Mouse (Mus musculus) macrophage (primary cell): ENCODE data around the gene Wnt4. TPM values are rescaled to one million over a fixed set of nuclear protein-coding genes. Genes with fewer than 3 reads are reported as not detected.

Experiments
- H3K27ac ChIP-seq: fragments of 350-480 bp; formaldehyde crosslinking; 2 replicates; pipeline ENCODE4 v1.9.0; 2021
- H3K36me3 ChIP-seq: fragments of 350-480 bp; formaldehyde crosslinking; 2 replicates; pipeline ENCODE4 v1.9.0; 2021; ENCODE audit errors: inconsistent target
- H3K4me3 ChIP-seq: fragments of 350-480 bp; formaldehyde crosslinking; 2 replicates; pipeline ENCODE4 v1.9.0; 2021; ENCODE audit errors: inconsistent target
- H3K79me2 ChIP-seq: fragments of 350-480 bp; formaldehyde crosslinking; 2 replicates; pipeline ENCODE4 v1.9.0; 2021; ENCODE audit errors: inconsistent target
- WGBS: methylation state at CpG from one replicate; pipeline ENCODE4 v1.1.7; 2026; ENCODE audit warnings: inconsistent platforms; ENCODE audit not compliant: missing documents; 5-methylcytosine and 5-hydroxymethylcytosine counted together
- polyA plus RNA-seq: library from polyadenylated mRNA; stranded (reverse); fragments of 250-400 nt; gene quantifications from 3 replicates; pipeline ENCODE4 v1.2.4, GENCODE M21; 2018; ENCODE audit warnings: inconsistent platforms

Gene Wnt4
- polyA plus RNA-seq, 1 experiment from 2014 or later: not detected

DNA sequence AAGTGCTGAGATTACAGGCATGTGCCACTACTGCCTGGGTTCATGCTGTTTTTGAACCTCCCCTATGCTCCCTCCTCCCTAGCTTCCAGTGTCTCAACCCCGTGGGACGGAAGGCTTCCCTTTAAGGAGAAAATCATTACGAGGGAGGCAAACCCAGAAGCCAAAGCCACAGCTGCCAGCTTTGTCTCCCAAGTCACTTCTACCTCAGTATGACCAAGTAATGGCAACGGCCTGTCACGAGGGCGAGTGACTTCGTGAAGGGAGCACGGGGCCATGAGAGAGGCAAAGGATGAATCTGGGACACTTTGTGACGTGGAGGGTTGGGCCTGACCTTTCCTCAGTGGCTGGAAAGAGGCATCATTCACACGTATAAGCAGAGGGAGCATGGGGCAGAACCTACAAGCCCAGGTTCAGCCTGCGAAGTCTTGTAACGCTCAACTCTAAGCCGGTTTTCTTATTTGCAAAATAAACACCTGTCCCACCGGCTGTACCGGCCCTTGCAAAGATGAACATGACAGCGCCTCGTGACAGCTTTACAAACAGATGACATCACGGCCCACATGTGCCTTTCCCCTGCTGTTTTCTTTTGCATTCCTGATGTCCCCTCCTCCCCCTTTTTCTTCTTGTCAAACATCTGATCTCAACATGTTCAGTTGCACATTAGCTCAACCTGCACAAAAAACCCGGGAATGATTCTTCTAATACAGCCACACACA lies 29.9 kb downstream of the Wnt4 start:
- Histone ChIP-seq H3K36me3 (peaks cover 38% of the 10 kb centered on the region), H3K27ac (no peak overlapping the region), H3K79me2 (peaks cover 44% of the 10 kb centered on the region; the same call in 1 of the 2 replicates), H3K4me3 (no peak overlapping the region)
- 92% methylated on average over 19 of the region's 19 CpGs for WGBS

DNA sequence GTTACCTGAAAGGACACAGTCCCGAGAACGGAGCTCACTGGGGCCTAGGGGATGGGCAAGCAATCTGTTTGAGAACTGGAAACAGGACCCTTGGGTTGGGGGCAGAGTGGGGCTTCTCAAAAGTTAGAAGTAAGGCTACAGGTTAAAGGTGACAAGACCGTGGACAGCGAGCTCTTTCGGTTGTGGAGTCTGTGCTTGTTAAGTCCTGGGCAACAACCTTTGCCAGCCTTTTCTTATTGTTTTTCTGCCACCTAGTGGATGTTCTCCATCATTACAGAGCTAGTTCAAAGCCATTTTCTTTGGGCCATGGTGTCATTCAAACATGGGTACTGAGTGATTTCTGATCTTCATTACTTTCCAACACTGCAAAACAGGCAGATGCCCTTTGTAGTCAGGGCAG lies 31.1 kb downstream of the Wnt4 start:
- Histone ChIP-seq H3K4me3 (no peak overlapping the region), H3K36me3 (peaks cover 51% of the 10 kb centered on the region), H3K79me2 (peaks cover 57% of the 10 kb centered on the region), H3K27ac (no peak overlapping the region)
- 55% methylated on average over 5 of the region's 5 CpGs for WGBS

DNA sequence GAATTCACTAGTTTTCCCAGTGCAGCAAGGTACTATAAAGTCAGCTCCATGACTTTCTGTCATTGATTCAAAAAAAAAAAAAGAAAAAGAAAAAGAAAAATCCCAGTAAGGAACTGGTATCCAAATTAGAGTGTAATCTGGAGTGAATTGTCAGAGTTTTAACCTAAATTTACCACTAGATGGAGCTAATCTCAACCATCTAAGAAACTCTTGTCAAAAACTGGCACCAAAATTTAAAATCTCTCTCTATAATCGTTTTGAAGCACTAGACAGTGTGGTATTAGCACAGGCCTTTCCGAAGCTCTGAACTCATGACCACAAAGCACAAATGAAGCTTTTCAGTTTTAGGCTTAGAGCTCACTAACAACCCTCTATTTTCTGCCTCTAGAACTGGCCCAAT lies 36.2 kb downstream of the Wnt4 start:
- Histone ChIP-seq H3K79me2 (peaks cover 95% of the 10 kb centered on the region), H3K36me3 (peaks cover 52% of the 10 kb centered on the region), H3K27ac (no peak overlapping the region), H3K4me3 (no peak overlapping the region)
- 21% methylated on average over 2 of the region's 2 CpGs for WGBS

DNA sequence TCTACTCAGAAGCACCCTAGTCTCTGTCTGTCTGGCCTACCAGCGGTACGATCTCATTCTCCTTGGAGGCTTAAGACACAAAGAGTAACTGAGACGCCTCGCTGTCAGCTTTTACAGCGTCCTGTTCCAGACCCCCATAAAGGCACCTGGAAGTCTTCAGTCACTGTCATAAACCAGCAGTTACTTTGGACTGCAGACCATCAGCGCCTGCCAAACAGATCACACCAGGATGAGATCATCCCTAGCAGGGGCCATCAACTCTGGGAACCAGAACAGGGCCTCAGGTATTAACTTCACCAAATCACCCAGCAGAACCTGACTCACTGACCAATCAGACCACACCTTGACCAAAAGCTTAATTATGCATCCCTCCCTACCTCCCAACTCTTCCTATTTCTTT lies 37.3 kb downstream of the Wnt4 start:
- H3K27ac ChIP-seq: no peak overlapping the region
- 95% methylated on average over 6 of the region's 6 CpGs for WGBS
- H3K79me2 ChIP-seq: peaks cover 97% of the 10 kb centered on the region
- peaks cover 62% of the 10 kb centered on the region for H3K36me3 ChIP-seq
- no peak overlapping the region for H3K4me3 ChIP-seq

DNA sequence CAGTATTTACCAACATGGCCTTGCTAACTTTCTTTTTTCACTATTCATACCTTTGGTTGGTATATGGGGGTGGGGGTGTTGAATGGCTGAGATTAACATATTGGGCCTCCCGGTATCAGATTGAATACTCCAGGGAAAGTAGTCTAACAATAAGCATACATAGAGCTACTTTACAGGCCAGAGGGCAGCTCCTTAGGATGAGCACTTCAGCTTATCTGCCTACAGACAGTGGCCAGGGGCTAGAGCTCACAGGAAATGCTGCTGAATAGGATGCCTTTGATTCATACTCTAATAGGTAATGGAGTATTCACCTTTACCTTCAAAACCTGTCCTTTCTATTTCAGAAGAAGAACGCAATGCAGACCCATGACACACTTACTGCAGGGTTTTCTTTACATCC lies 37.8 kb downstream of the Wnt4 start:
- H3K79me2 ChIP-seq: peaks cover 99% of the 10 kb centered on the region
- peaks cover 62% of the 10 kb centered on the region for H3K36me3 ChIP-seq
- H3K27ac ChIP-seq: no peak overlapping the region
- no peak overlapping the region for H3K4me3 ChIP-seq
- WGBS: 100% methylated on average over 2 of the region's 2 CpGs

DNA sequence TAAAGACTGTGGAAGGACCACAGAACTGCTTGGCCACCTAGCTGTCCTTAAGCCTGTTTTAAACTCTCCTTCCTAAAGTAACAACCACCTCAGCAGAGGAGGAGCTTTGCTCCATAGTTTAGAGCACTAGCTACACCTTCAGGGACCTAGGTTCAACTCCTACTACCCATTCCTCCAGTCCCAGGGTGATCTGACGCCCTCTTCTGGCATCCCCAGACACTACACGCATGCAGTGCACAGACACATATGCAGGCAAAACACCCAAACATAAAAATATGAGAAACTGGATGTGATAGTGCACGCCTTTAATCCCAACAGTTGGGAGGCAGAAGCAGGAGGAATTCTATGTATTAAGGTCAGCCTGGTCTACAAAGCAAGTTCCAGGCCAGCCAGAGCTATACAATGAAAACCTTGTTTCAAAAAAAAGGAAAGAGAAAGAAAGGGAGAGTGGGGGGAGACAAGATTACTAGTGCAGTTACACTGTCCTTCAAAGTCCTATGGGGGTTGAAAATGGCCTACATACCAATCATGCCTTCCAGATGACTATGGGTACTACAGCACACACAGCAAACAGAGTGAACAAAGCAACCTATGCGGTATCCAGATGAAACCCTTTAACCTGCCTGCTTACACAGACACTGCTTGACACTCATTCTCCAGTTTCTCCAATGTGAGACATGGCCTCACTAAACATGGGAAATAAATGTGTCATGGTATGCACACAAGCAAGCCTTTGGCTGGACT lies 38.9 kb downstream of the Wnt4 start:
- no peak overlapping the region for H3K4me3 ChIP-seq
- H3K36me3 ChIP-seq: peaks cover 72% of the 10 kb centered on the region
- H3K27ac ChIP-seq: no peak overlapping the region
- WGBS: 90% methylated on average over 3 of the region's 4 CpGs
- peaks cover 100% of the 10 kb centered on the region for H3K79me2 ChIP-seq

DNA sequence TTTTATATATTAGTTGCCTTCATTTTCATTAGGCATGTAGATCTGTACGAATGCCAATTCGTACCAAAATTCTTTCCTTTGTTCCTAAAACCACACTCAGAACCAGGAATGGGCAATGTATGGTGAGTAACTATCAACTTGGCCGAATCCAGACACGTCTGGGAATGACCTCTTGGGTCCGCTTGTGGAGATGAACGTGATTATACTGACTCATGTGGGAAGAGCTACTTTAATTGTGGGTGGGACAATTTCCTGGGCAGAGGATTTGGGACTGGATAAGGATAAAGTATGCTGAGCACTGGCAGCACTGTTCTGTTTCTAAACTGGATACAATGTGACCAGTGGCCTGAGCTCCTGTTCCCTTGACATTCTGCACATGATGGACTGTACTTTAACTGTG lies 47.6 kb downstream of the Wnt4 start:
- Histone ChIP-seq H3K27ac (no peak overlapping the region), H3K4me3 (no peak overlapping the region), H3K36me3 (peaks cover 72% of the 10 kb centered on the region), H3K79me2 (peaks cover 100% of the 10 kb centered on the region)
- WGBS: 98% methylated on average over 6 of the region's 6 CpGs

DNA sequence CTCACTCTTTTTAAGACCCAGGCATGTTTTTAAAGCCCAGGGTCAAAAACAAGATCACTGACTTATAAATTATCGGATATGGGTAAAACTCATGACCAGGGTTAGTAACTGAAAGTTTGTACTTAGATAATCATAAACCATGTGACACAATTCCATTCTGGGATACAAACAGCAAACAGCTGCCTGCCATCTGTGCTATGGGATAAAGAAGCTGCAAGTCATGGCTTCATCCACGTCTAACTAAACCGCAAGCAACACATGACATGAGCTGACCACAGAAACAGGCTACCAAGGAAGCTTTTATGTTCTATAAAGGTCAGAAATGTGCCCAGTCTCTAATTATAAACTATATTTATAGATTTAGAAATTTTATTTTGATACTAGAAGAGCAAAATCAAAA lies 49.2 kb downstream of the Wnt4 start:
- H3K27ac ChIP-seq: no peak overlapping the region
- peaks cover 100% of the 10 kb centered on the region for H3K79me2 ChIP-seq
- 32% methylated on average over 3 of the region's 3 CpGs for WGBS
- no peak overlapping the region for H3K4me3 ChIP-seq
- H3K36me3 ChIP-seq: peaks cover 62% of the 10 kb centered on the region

DNA sequence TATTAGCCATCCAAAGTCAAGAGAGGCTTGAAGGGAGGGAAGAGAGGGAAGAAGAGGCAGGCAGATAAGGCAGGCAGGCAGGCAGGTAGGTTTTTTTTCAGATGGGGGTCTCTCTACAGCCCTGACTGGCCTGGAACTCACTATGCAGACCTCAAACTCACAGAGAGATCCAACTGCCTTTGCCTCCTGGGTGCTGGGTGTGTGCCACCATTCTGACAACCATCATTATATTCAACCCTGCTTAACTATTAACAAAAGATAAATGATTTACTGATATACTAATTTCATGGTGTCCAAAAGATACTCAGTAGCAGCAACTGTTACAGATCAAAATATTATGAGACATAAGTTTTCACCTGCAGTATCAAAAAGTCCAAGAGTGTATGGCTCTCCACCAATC lies 54.8 kb downstream of the Wnt4 start:
- H3K4me3 ChIP-seq: no peak overlapping the region
- no peak overlapping the region for H3K27ac ChIP-seq
- H3K36me3 ChIP-seq: peaks cover 59% of the 10 kb centered on the region
- H3K79me2 ChIP-seq: peaks cover 100% of the 10 kb centered on the region

DNA sequence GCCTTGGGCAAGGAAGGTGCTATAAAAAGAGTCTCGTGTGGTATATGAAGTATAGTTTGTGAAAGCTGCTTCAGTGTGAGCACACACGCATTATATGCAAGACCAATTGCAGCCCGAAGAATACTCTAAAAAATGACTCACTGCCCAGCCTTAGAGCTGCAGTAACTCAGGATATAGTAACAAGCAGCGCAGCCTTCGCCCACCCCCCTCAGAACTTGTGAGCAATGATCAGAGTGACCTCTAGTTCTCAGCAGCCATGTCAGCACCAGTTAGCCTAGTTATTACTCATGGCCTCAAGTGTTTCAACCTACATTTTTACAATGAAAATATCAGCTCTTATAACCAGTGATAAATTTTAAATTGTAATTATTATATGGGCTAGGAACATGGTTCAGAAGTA lies 59.2 kb downstream of the Wnt4 start:
- peaks cover 100% of the 10 kb centered on the region for H3K79me2 ChIP-seq
- no peak overlapping the region for H3K4me3 ChIP-seq
- H3K27ac ChIP-seq: no peak overlapping the region
- 89% methylated on average over 5 of the region's 5 CpGs for WGBS
- peaks cover 27% of the 10 kb centered on the region; the same call in 1 of the 2 replicates for H3K36me3 ChIP-seq

DNA sequence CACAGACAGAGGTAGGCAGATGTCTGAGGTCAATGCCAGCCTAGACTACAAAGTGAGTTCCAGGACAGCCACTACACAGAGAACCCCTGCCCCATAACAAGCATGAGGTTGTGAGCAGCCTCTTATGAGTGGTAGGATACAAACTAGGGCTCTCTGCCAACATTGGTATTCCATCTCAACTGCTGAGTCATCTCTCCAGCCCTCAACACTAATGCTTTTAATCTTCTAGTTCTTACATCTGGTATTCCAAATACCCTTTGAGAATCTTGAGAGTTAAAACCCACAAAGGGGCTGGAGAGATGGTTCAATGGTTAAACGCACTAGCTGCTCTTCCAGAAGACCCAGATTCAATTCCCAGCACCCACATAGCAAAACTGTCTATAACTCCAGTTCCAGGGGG lies 62.1 kb downstream of the Wnt4 start:
- peaks cover 14% of the 10 kb centered on the region; the same call in 1 of the 2 replicates for H3K36me3 ChIP-seq
- no peak overlapping the region for H3K4me3 ChIP-seq
- no peak overlapping the region for H3K27ac ChIP-seq
- 45% methylated on average over 1 of the region's 1 CpGs for WGBS
- H3K79me2 ChIP-seq: peaks cover 100% of the 10 kb centered on the region

DNA sequence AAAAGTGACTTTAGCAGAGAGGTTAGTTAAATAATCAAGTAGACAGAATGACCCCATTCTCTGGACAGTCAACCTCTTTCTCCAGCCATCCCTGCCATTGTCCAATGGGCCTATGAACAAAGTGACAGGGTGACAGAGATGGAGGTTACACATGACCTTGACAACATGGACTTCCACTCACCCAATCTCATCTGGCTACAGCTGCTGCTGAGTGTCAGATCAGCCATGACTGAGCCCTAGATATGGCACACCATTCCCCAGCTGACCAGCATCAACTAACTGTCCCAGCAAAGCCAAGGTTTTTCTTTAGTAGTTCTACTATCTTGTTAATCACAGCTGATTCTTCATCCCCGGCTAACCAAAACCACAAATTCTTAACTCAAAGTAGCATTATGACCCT lies 65.5 kb downstream of the Wnt4 start:
- peaks cover 100% of the 10 kb centered on the region for H3K79me2 ChIP-seq
- no peak overlapping the region for H3K27ac ChIP-seq
- H3K36me3 ChIP-seq: no peaks in the 10 kb centered on the region; the same call in 1 of the 2 replicates
- no peak overlapping the region for H3K4me3 ChIP-seq
- WGBS: 50% methylated on average over 1 of the region's 1 CpGs

DNA sequence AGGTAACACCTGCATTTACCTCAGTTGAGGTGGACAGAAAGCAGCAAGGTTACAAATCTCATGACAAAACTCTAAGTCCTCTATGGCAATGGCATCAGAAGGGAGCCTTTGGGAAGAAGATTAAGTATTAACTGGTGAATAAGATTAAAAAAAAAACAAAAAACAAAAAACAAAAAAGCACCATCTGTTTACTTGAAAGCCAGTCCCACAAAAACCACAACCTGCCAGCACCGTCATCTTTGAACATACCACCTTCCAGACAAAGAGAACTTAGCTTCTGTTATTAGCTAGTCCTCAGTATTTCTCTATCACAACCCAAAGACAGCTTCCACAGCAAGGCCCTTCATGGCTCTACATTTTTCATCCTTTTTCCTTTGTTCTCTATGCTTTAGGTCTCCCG lies 67.8 kb downstream of the Wnt4 start:
- Histone ChIP-seq H3K36me3 (no peaks in the 10 kb centered on the region; the same call in 1 of the 2 replicates), H3K27ac (peak overlapping the region; percentile 13; the same call in 1 of the 2 replicates), H3K79me2 (peaks cover 100% of the 10 kb centered on the region), H3K4me3 (no peak overlapping the region)
- 62% methylated on average over 2 of the region's 2 CpGs for WGBS

DNA sequence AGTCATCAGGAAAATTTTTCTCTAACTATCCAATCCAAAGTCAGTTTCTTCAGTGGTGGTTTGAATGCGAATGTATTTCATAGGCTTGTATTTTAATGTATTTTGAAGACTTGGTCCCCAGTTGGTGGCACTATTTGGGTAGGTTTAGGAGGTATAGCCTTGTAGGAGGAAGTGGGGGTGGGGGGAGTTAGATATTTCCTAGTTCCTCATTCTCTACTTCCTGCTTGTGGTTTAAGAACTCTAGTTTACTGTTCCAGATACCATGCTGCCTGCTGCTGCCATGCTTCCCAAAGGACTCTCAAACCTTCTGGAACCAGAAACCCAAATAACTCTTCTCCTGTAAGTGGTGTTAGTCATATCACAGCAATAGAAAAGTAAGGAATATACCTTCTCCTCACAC lies 68.5 kb downstream of the Wnt4 start:
- 44% methylated on average over 1 of the region's 1 CpGs for WGBS
- peak overlapping the region; percentile 15; the same call in 1 of the 2 replicates for H3K27ac ChIP-seq
- peaks cover 100% of the 10 kb centered on the region for H3K79me2 ChIP-seq
- no peaks in the 10 kb centered on the region; the same call in 1 of the 2 replicates for H3K36me3 ChIP-seq
- H3K4me3 ChIP-seq: no peak overlapping the region
